Mouse (Mus musculus) kidney, adult 2 months (tissue): ENCODE results near the gene Stag1.

Experiments
- CTCF ChIP-seq: fragments of 200-500 bp; conservative IDR thresholded peaks from 2 replicates; pipeline ENCODE4 v1.5.1; 2011; ENCODE audit warnings: low read depth, mild to moderate bottlenecking, control low read depth, low read length, moderate library complexity, mixed read lengths; ENCODE audit not compliant: insufficient read depth, insufficient read length
- POLR2A ChIP-seq: fragments of 200-500 bp; IDR thresholded peaks from one replicate; pipeline ENCODE4 v1.6.1; 2011; ENCODE audit warnings: low read depth, low read length, control low read depth

- TF ChIP-seq CTCF (no peak), POLR2A (no peak)
These were observed 37.2 kb upstream of the Stag1 start for GRCm38 (mm10) chr9:100560251-100560890.
